Mouse (Mus musculus) frontal cortex, adult (tissue): ENCODE results near the gene Sdhaf1.

ENCODE experiments used
- ATAC-seq: cut with Nextera tagmentation; 2 replicates; pipeline ENCODE4 v1.9.2; 2017; ENCODE audit warnings: mild to moderate bottlenecking, moderate library complexity, mixed read lengths; ENCODE audit not compliant: low TSS enrichment

The Sdhaf1 gene

DNA sequence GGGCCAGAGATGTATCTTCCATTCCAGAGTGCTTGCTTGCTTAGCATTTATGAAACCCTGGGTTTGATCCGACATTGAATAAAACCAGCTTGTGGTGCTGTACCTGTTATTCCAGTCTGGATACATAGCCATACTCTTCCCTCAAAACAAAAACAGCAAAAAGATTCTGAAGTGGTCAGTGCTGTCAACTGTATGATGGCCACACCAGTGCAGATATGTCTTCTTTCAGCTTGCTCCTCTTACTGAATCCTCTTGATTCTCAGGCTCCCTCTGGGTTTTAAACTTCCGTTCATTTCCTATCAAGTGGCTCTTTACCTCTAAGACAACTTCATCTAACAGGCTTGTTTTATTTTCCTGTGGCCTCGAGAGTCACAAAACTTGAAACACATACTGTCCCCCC lies at the start of gene Sdhaf1:
Sdhaf1 (minus strand) TSS at position 101 of the 400 bp plus-strand sequence.
- ATAC-seq = no peak

GRCm38 (mm10) chr7:30367466-30367865 lies 43.8 kb upstream of the Sdhaf1 start:
- no peak for ATAC-seq

GRCm38 (mm10) chr7:30363344-30363738 lies 39.6 kb upstream of the Sdhaf1 start:
- no peak for ATAC-seq

GRCm38 (mm10) chr7:30362652-30363343 lies 39.1 kb upstream of the Sdhaf1 start, which contains the start of gene Lrfn3:
Lrfn3 (minus strand) TSS chr7:30362772.
- peak; percentile 89 for ATAC-seq

DNA sequence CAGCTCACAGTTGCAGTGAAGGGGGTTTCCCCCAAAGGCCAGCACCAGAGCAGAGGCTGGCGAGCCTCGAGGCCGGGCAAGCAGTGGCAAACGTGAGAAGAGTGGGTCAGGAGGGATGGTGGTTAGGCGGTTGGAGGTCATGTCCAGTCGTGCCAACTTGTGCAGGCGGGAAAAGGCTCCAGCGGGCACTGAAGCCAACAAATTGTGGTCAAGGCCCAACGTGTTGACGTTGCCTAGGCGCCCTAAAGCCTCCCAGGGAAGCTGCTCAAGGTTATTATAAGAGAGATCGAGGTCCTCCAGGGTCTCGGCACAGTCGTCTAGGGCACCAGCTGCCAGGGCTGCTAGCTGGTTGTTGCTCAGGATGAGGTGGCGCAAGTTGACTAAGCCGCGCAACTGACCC lies 36.3 kb upstream of the Sdhaf1 start:
- ATAC-seq = no peak

DNA sequence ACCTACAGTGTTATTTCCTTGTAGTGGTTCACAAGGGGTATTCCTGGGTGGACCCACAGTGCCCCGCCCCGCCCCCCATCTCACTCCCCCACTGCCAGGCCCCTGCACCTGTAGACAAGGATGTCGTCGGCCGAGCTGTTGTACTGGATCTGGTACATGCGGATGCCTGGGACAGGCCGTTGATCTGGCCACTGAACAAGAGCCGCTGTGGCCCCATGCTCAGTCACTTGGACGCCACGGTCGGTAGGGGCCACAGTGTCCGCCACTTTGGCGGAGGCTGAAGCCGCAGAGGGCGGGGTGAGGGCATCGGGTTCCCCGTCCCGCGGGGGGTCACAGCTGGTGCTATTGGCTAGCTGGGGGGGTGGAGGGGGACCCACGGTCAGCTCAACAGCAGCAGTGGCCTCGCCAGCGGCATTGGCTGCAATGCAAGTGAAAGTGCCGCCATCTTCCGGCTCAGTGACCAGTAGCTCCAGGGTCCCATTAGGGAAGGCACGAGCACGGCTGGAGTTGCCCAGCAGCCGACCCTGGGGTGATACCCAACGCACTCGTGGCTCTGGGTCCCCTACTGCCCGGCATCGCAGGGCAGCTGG lies 35.7 kb upstream of the Sdhaf1 start:
- no peak for ATAC-seq

DNA sequence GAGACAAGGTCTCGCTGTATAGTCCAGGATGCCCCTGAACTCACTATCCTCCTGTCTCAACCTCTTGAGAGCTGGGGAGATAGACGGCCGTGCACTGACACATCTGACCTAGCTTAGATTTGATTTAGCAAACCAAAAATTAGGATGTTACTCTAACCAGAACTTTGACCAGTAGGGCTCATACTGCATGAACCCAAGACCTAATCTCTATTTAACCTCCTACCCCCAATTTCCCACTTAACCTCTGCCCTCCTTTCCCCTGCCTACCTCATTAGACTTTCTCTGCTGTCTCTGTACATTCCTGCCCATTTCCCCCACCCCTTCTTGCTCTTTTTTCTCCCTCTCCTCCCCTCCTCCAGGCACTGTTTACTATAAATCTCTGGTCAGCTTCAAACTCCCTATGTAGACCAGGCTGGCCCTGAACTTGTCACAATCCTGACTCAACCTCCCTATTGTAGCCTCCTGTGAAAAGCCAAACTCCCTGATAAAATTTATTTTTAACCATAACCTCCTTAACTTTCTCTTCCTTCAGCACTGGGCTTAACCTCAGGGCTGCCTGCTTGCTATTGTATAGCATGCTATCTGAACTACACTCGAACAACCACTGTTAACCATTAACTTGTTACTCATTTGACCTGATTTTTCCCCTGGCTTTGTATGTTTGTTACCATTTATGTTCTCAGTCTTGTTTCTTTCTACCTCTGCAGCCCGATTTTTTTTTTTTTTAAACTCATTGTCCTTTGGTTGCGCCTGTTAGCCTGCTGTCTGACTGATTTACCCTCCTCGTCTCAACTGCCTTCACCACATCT lies 34.9 kb upstream of the Sdhaf1 start:
- ATAC-seq = no peak

DNA sequence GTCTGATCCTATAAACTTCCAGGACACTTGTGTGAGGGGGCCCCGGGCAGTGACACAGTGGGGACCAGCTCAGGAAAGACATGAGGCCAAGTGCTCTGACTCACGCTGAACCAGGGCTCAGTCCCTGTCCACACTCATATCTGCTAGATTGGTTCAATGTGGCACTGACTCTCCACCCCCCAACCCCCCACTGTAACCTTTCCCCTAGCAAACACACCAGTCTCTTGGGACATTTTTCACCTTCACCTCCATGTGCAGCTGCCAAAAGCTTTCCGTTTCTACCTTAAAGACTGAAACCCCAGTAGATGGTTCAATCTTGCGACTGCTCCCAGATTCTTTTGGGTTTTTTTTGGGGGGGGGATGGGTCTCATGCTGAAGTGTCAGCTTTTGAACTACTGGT lies 30.4 kb upstream of the Sdhaf1 start:
- no peak for ATAC-seq

DNA sequence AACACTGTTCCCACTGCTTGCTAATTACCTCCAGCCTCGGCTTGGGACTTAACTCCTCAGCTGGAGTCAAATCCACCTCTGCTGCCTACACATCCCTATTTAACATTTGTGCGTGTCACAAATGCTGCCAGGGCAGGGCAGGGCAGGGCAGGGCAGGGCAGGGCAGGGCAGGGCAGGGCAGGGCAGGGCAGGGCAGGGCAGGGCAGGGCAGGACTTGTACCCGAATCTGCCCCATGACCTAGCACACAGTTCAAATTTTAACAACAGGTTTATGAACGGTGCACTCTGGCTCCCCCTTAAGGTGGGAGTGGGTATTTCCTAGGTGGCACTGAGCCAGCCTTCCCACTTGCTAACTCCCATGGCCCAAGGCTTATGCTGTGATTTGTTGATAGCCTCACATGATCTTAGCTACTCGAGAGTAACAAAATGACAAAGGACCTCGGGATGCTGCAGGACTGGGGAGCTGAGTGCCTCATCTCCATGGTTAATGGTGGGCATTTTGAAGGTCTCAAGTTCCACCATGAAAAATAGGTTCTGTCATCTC lies 29.7 kb upstream of the Sdhaf1 start:
- ATAC-seq = 0 out of 2 replicates have a peak, but pooled peaks have one; percentile 41

- peak; percentile 80 for ATAC-seq
These were observed 24.1 kb upstream of the Sdhaf1 start for GRCm38 (mm10) chr7:30347828-30348227.

- ATAC-seq = no peak
These were observed 23.1 kb upstream of the Sdhaf1 start for GRCm38 (mm10) chr7:30346635-30347379.

- ATAC-seq = no peak
These were observed 15.9 kb upstream of the Sdhaf1 start for GRCm38 (mm10) chr7:30339432-30340109.

DNA sequence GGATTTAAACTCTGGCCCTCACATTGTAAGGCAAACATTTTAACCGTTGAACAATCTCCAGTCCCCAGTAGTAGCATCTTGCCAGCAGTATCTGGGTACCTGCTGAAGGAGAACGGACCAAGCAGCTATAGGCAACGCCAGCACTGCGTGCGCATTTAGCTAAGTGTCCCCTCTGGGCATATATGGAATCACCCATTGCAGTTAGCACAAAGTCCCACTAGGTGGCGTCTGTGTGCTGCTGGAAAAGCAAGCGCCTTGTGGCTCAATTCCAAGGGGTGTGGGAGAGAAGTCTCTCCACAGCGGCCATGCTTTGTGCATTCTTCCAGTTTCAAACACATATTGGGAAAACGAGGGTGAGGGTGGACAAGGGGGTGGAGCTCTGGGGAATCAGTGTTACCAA lies 12.7 kb upstream of the Sdhaf1 start:
- ATAC-seq = peak; percentile 13; the same call in 1 of the 2 replicates

DNA sequence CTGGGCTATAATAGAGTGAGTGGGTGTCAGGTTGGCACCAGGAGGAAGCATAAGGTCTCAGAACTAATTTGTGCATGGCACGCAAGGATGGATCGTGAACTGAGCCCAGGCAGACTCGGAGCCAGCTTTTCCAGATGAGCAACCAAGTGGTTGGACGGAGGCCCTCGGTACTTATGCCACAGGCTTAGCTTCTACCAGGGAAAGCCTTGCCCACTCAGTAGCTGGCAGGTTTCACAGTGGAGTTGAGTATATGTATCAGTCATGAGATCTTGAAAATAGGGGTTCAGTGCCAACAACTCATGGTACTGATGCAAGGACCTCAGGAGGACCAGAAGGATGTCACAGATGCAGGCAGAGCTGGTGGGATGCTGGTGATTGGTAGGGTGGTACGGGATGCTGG lies 12.0 kb upstream of the Sdhaf1 start:
- ATAC-seq = no peak

DNA sequence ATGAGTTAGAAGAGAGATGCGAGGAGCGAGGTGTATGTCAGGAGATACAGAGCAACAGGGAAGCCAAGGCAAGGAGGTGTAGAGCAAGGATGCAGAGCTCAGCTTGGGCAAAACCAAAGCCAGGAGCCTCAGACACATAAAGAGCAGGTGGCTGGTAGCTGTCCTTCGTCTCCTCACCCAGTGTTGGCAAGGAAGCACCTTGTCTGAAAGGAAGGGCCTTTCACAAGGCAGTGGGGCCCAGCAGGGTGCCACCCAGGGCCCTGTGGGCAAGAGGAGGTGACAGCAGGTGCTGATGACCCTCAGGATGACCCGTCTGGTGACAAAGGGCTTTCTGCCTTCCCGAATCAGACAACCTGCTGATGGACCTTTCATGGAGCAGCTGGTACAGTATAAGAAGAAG lies 10.9 kb upstream of the Sdhaf1 start:
- no peak for ATAC-seq

DNA sequence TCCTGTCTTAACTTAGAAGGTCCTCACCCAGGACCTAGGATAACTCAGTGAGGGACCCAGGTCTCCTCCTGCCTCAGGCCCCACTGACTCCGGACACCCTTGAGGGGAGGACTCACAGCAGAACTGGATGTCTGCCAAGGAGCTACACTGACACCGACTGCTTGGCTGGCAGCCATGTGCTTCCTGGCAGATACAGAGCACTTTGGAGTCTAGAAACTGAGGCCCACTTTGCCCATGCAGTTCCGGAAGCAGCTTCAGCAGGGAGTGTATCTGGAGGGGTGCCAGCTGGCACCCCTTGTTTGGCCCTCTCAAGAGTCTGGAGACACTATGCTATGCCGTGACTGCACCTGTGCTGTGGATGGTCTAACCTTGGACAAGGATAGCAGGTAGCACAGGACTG lies 9.7 kb upstream of the Sdhaf1 start:
- ATAC-seq = no peak

- no peak for ATAC-seq
These were observed 9.0 kb upstream of the Sdhaf1 start for GRCm38 (mm10) chr7:30332622-30333259.

- ATAC-seq = peak; percentile 93
These were observed 8.2 kb upstream of the Sdhaf1 start for GRCm38 (mm10) chr7:30331887-30332286.

GRCm38 (mm10) chr7:30328379-30328778 lies 4.7 kb upstream of the Sdhaf1 start:
- no peak for ATAC-seq

DNA sequence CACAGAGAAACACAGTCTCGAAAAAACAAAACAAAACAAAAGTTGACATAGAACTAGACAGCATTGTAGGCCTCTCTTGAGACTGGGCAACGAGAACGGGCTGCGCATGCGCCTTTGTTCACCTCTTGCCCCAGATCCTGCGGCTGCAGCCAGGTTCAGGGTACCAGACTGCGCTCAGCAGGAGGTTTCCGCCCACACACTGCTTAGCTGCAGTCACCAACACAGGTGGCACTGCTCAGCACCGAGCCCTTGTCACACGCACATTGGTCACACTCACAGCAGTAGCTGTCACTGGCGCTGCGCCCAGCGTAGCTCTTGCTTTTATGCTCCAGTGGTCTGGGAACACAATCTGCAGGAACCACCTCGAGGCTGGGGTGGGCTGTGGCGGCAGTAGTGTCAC lies 3.4 kb upstream of the Sdhaf1 start:
- ATAC-seq = no peak

DNA sequence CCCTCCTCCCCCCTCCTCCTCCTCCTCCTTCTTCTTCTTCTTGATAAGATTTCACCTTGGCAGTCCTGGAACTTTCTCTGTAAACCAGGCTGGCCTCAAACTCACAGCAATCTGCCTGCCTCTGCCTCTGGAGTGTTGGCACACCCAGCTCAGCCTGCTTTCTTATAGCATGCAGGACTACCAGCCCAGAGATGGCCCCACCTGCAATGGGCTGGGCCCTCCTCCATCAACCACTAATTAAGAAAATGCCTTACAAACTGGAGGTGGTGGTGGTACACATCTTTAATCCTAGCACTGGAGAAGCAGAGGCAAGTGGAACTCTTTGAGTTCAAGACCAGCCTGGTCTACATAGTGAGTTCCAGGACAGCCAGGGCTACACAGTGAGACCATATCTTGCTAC lies 2.7 kb upstream of the Sdhaf1 start:
- no peak for ATAC-seq
